Comparison of ENCODE assay signal across 8 mouse cellular contexts in genomic region chr8:117159031-117159430, GRCm38 (mm10). TPM values are rescaled to one million over a fixed set of nuclear protein-coding genes. Genes with fewer than 3 reads are reported as not detected.
DNase-seq lines count a peak whose midpoint lies in the region; ATAC-seq and TF ChIP-seq lines count a peak whose summit lies in the region.

No protein-coding gene starts in this region.

- H3K36me3 ChIP-seq in C2C12 (ENCODE audit: control insufficient read depth, insufficient read depth): no peaks in the 10 kb centered on the region
- H3K36me3 ChIP-seq in hindbrain, embryonic 10.5 days: no peaks in the 10 kb centered on the region
- H3K36me3 ChIP-seq in liver, embryonic 14.5 days (replicated peaks; ENCODE audit: control insufficient read depth, insufficient read depth, low read depth): no peaks in the 10 kb centered on the region

- H3K4me2 ChIP-seq in liver, embryonic 14.5 days (ENCODE audit: low read depth): peak overlapping the region; percentile 99

- H3K79me2 ChIP-seq in C2C12 (ENCODE audit: control insufficient read depth, insufficient read depth): peaks cover 86% of the 10 kb centered on the region

- H3K9me3 ChIP-seq in hindbrain, embryonic 10.5 days: no peaks in the 10 kb centered on the region
- H3K9me3 ChIP-seq in liver, embryonic 14.5 days (ENCODE audit: control insufficient read depth, low read length): no peaks in the 10 kb centered on the region

- 67% methylated on average over 5 of the region's 5 CpGs for WGBS in hindbrain, embryonic 10.5 days
- WGBS in liver, embryonic 14.5 days (ENCODE audit: insufficient replicate concordance): 58% methylated on average over 5 of the region's 5 CpGs

- no peak overlapping the region for H3K27ac ChIP-seq in hindbrain, embryonic 10.5 days
- no peak overlapping the region for H3K27ac ChIP-seq in liver, embryonic 14.5 days

- DNase-seq in adrenal gland, adult 2 months: peak; percentile 63
- no peak for DNase-seq in adrenal gland, adult 18-20 months (ENCODE audit: low spot score in 2 of 2)
- DNase-seq in hindbrain, embryonic 10.5 days (ENCODE audit: low spot score): no peak
- DNase-seq in liver, embryonic 14.5 days (ENCODE audit: low read depth in 3 of 3, low spot score in 3 of 3): no peak
- no peak for DNase-seq in thymus, postnatal 14 days
- DNase-seq in cerebellum, adult 11 months: no peak

- H3K27me3 ChIP-seq in C2C12 (ENCODE audit: control insufficient read depth, insufficient read depth, insufficient read length): no peaks in the 10 kb centered on the region
- no peaks in the 10 kb centered on the region for H3K27me3 ChIP-seq in hindbrain, embryonic 10.5 days (ENCODE audit: insufficient read depth, poor library complexity, severe bottlenecking)
- no peaks in the 10 kb centered on the region for H3K27me3 ChIP-seq in liver, embryonic 14.5 days (ENCODE audit: control insufficient read depth, insufficient read depth, low read length)

- TF ChIP-seq EP300 in liver, embryonic 14.5 days (IDR thresholded peaks at IDR 0.05; ENCODE audit: low read depth): no peak

- ATAC-seq in liver, embryonic 14.5 days (ENCODE audit: insufficient read depth): no peak
- ATAC-seq in erythroid progenitor cell, adult 5-6 weeks (replicated peaks; ENCODE audit: low FRiP score, poor library complexity, severe bottlenecking): no peak

- no peak for TF ChIP-seq CTCF in C2C12 (IDR thresholded peaks at IDR 0.05; ENCODE audit: control insufficient read depth, insufficient read depth, insufficient read length)
- no peak for TF ChIP-seq CTCF in liver, embryonic 14.5 days (IDR thresholded peaks at IDR 0.05; ENCODE audit: low read depth)

- peak overlapping the region; percentile 82 for H3K9ac ChIP-seq in liver, embryonic 14.5 days (replicated peaks)

- H3K79me3 ChIP-seq in C2C12 (ENCODE audit: low read depth): peaks cover 24% of the 10 kb centered on the region

- peaks cover 40% of the 10 kb centered on the region for H3K4me1 ChIP-seq in hindbrain, embryonic 10.5 days (replicated peaks)
- peaks cover 9 to 21% of the 10 kb centered on the region in 2 experiments for H3K4me1 ChIP-seq in liver, embryonic 14.5 days (replicated peaks; ENCODE audit: control insufficient read depth in 2 of 2, insufficient read depth in 2 of 2, low read length in 1 of 2)

- H3K4me3 ChIP-seq in C2C12 (ENCODE audit: insufficient read depth, poor library complexity, severe bottlenecking): peak overlapping the region; percentile 85
- peak overlapping the region; percentile 73 for H3K4me3 ChIP-seq in hindbrain, embryonic 10.5 days
- peak overlapping the region; percentile 28 to 80; a peak in 3 of 4 replicates for H3K4me3 ChIP-seq in liver, embryonic 14.5 days (ENCODE audit: insufficient read depth in 1 of 2, low read depth in 2 of 2, low read length in 2 of 2)

- no peak overlapping the region for H3ac ChIP-seq in C2C12 (ENCODE audit: control insufficient read depth, insufficient read length, low read depth)

TF ChIP-seq in C2C12, 6 proteins besides CTCF, POLR2A, EP300 and RAD21:
- TF ChIP-seq MYOG (IDR thresholded peaks at IDR 0.05; ENCODE audit: control insufficient read depth, extremely low read depth, insufficient read length) (no peak), FOSL1 (IDR thresholded peaks at IDR 0.05; ENCODE audit: insufficient read depth, low read length, poor library complexity, severe bottlenecking) (no peak), MYOD1 (IDR thresholded peaks at IDR 0.05; ENCODE audit: control insufficient read depth, insufficient read length, low read depth) (no peak), MAX (IDR thresholded peaks at IDR 0.05) (no peak), CEBPB (IDR thresholded peaks at IDR 0.05; ENCODE audit: low read depth) (no peak), USF1 (IDR thresholded peaks at IDR 0.05; ENCODE audit: low read depth) (no peak)

RNA-seq across cellular contexts. Expression of gene Gan, which starts 1.1 kb away (rescaled TPM):
- 10 to 100 TPM in 1 of 2 experiments, 1 to 10 TPM in 1; 8.5 to 13.1 TPM for total RNA-seq in adrenal gland, adult 2 months (2021)
- polyA plus RNA-seq in adrenal gland, adult 2 months (2012; rRNA removed): 3.4 and 4.0 TPM in 2 replicates
- 10 to 100 TPM in 1 of 2 experiments, 1 to 10 TPM in 1; 7.4 to 13.2 TPM for total RNA-seq in adrenal gland, adult 18-20 months (2021)
- polyA plus RNA-seq in C2C12 (2012; fragmentation: generic; extraction: Trizol): 2.7 TPM
- 2.1 and 2.8 TPM in 2 replicates for polyA plus RNA-seq in hindbrain, embryonic 10.5 days (2016; fragmentation: Nextera tagmentation; extraction: Ambion mirVana)
- polyA plus RNA-seq in liver, embryonic 14.5 days (2012; rRNA removed): 1.4 and 1.6 TPM in 2 replicates
- 0.62 and 0.77 TPM in 2 replicates for polyA plus RNA-seq in liver, embryonic 14.5 days (2014; fragmentation: Nextera tagmentation; extraction: Ambion mirVana)
- total RNA-seq in erythroid progenitor cell, adult 5-6 weeks (2015; ENCODE audit: low replicate concordance): 12.3 and 15.1 TPM in 2 replicates
- total RNA-seq in erythroid progenitor cell, adult 5-6 weeks (2017; ENCODE audit: low replicate concordance): 12.4 and 13.6 TPM in 2 replicates
